Mouse (Mus musculus) heart, postnatal 36 days (tissue): ENCODE data around the gene Cnnm3. TPM values are rescaled to one million over a fixed set of nuclear protein-coding genes. Genes with fewer than 3 reads are reported as not detected.

Experiments
- DNase-seq, 2 experiments: peaks; one replicate each; pipeline ENCODE4 v3.0.0; 2021 to 2022
- intact Hi-C: fragments of 180-260 bp; cut with DNase I; formaldehyde crosslinking; loops from one replicate; pipeline ENCODE4 v1.15.1; 2025
- total RNA-seq, 2 experiments: library from RNA; stranded (reverse); gene quantifications; 2 replicates each; pipeline ENCODE4 v1.2.3; 2021

Gene Cnnm3
- total RNA-seq, 2 experiments from 2014 or later = 16.0 to 19.2 TPM

DNA sequence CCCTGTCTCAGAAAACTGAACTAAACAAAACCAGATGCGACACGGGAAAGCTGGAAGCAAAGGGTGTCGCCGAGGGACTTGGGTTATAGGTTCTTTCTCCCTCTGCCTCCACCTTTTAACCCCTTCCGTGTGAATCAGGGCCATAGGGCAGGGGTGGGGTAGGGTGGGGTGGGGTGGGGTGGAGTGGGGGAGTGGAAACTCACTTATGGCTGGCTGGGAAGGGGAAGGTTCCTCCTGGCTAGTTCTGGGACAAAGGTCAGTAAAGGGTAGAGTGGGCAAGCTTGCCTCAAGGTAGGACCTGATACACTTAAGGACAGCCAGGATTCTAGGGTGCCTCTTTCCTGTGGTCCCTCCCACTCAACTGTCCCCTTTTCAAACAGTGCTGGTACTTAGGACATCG, 18.4 kb upstream of the Cnnm3 start:
- no peak for DNase-seq
- intact Hi-C loops = loop anchor here (2.0 to 5.0 kb wide), 3 partner anchors 51 to 168 kb away; partner anchors contain the start of gene Kansl3

GRCm38 (mm10) chr1:36496719-36497118, 14.9 kb upstream of the Cnnm3 start:
- intact Hi-C loops = no loop called here
- no peak for DNase-seq

GRCm38 (mm10) chr1:36497312-36497711, 14.4 kb upstream of the Cnnm3 start:
- no peak for DNase-seq
- intact Hi-C loops = no loop called here

GRCm38 (mm10) chr1:36501261-36501660, 10.4 kb upstream of the Cnnm3 start:
- intact Hi-C loops = no loop called here

DNA sequence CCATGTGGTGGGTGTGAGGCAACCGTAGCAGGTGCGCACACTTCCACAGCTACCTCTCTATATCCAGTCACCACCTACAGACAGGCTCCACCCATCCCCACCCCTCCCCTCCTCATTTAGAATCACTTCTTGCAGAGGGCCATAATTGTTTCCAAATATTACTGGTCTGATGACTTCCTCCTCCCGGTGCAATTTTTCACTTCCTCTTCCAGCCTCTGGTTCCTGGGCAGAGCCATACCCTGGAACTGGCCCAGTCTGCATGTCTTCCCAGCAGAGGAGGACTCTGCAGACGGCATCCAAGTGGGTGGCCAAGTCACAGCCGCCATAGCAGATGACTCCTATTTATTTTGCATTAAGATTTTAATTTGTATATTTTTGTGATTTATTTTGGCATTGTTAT, 3.4 kb upstream of the Cnnm3 start:
- intact Hi-C loops = no loop called here

More at GRCm38 (mm10) chr1:36501261-36501660, 10.4 kb upstream of the Cnnm3 start:
- peak; percentile 78 to 89 for DNase-seq

DNA sequence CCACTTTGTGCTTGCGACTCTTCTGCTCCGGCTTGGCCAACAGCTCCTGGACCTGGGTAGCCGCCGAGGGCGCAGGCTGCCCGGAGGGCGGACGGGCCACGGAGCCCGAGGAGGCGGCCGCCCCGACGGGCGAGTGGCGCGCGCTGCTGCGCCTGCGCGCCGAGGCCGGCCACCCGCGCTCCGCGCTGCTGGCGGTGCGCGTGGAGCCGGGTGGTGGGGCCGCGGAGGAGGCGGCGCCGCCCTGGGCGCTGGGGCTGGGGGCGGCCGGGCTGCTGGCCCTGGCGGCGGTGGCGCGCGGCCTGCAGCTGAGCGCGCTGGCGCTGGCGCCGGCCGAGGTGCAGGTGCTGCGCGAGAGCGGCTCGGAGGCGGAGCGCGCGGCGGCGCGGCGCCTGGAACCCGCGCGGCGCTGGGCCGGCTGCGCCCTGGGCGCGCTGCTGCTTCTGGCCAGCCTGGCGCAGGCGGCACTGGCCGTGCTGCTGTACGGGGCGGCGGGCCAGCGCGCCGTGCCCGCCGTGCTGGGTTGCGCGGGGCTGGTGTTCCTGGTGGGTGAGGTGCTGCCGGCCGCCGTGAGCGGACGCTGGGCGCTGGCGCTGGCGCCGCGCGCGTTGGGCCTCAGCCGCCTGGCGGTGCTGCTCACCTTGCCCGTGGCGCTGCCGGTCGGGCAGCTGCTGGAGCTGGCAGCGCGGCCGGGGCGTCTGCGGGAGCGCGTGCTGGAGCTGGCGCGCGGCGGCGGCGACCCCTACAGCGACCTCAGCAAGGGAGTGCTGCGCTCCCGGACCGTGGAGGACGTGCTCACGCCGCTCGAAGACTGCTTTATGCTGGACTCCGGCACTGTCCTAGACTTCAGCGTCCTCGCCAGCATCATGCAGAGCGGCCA, 660 bp downstream of the Cnnm3 start:
- peak; percentile 36 to 64 for DNase-seq
- intact Hi-C loops = loop anchor here (5.0 kb wide), 1 partner anchor 145 kb away; the partner anchor contains the start of gene Kansl3

More for the DNA sequence above, 3.4 kb upstream of the Cnnm3 start:
- no peak for DNase-seq

- intact Hi-C loops = loop anchor here (5.0 kb wide), 1 partner anchor 146 kb away; the partner anchor contains the start of gene Kansl3
- no peak for DNase-seq
Measured at GRCm38 (mm10) chr1:36512966-36513280, 1.3 kb downstream of the Cnnm3 start.

DNA sequence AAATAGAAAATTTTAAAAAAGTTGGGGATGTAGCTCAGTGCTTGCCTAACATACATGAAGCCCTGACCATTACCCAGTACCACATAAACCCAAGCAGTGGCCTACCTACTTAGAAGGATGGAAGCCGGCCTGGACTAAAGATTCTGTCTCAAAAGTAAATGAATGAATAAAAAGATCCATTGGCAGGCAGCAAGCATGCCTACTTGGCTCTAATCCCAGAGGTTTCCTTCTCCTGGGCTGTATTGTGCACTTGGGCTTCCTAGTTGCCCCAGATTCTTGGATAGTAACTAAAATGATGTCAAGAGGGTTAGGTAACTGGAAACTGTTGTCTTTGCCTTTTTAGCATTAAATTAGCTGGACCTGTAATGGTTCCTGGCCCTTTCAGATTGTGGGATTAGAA, 1.6 kb downstream of the Cnnm3 start:
- peak in 1 of 2 experiments; percentile 10 for DNase-seq
- intact Hi-C loops = loop anchor here (5.0 kb wide), 1 partner anchor 146 kb away; the partner anchor contains the start of gene Kansl3

DNA sequence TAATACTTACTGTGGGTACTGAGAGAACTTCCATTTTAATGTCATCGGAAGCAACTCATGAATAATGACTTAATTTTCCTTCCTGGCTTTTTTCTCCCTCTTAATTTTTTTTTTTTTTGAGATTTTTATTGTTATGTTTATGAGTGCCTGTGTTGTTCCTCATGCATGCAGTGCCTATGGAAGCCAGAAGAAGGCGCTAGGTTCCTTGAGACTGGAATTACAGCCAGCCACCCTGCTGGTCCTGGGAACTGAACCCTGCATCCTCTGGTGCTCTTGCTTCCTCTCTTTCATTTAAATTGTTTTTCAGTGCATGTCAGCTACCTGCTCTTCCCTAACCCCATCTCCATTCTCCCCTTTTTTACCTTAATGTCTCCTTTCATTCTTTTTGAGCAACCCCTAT, 2.1 kb downstream of the Cnnm3 start:
- peak in 1 of 2 experiments; percentile 4 for DNase-seq
- intact Hi-C loops = loop anchor here (5.0 kb wide), 1 partner anchor 146 kb away; the partner anchor contains the start of gene Kansl3

- intact Hi-C loops = no loop called here
- DNase-seq = no peak
Measured at GRCm38 (mm10) chr1:36518259-36518658, 6.6 kb downstream of the Cnnm3 start.

- intact Hi-C loops = no loop called here
- DNase-seq = no peak
Measured at GRCm38 (mm10) chr1:36519626-36520025, 8.0 kb downstream of the Cnnm3 start.

GRCm38 (mm10) chr1:36522210-36522609, 10.5 kb downstream of the Cnnm3 start:
- intact Hi-C loops = no loop called here
- no peak for DNase-seq

GRCm38 (mm10) chr1:36523332-36524013, 11.8 kb downstream of the Cnnm3 start:
- DNase-seq = no peak
- intact Hi-C loops = no loop called here

- DNase-seq = no peak
- intact Hi-C loops = no loop called here
Measured at GRCm38 (mm10) chr1:36524058-36524457, 12.4 kb downstream of the Cnnm3 start.

GRCm38 (mm10) chr1:36525774-36526173, 14.1 kb downstream of the Cnnm3 start:
- no peak for DNase-seq
- intact Hi-C loops = no loop called here

- intact Hi-C loops = no loop called here
- DNase-seq = no peak
Measured at GRCm38 (mm10) chr1:36526903-36527302, 15.2 kb downstream of the Cnnm3 start.

GRCm38 (mm10) chr1:36528351-36528750, 16.7 kb downstream of the Cnnm3 start:
- no peak for DNase-seq
- intact Hi-C loops = no loop called here

GRCm38 (mm10) chr1:36529274-36529673, 17.6 kb downstream of the Cnnm3 start:
- no peak for DNase-seq
- intact Hi-C loops = no loop called here

GRCm38 (mm10) chr1:36529875-36530274, 18.2 kb downstream of the Cnnm3 start:
- intact Hi-C loops = no loop called here
- no peak for DNase-seq

DNA sequence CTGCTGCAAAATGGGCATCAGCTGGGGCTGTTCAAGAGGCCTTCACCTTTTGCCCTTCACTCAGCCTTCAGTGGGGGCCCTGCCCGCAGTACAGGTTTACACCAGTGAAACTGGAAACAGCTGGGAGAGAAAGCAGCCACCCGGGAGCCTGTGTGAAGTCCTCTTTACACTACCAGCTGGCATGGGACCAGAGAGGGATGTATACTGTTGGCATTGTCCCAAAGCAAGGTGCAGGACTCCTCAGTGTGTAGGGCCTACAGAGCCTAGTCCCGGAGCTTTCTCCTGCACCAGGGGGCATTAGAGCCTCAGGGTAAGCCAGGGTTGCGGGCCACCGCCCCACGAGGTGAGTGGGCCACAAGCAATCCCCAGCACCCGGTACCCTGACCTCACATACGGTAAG, 18.8 kb downstream of the Cnnm3 start:
- intact Hi-C loops = no loop called here
- DNase-seq = no peak

- intact Hi-C loops = no loop called here
- DNase-seq = no peak
Measured at GRCm38 (mm10) chr1:36530962-36531361, 19.3 kb downstream of the Cnnm3 start.

DNA sequence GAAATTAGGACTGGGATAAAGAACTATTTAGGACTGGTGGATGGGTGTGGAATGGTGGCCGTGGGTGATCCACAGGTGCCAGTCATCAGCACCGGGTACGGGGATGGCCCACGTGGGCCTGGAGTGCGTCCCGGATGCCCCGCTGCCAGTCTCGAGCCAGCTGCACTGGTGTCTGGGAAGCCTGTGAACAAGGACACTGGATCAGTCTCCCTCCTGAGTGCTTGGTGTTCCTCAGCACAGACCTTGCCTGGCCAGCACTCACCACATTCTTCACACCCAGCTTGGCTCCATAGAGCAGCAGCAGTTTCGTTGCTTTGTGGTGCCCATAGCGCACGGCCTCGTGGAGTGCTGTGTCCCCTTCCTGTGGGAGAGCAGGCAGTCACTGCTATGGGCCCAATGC, 19.8 kb downstream of the Cnnm3 start:
- DNase-seq = no peak
- intact Hi-C loops = no loop called here
